Mouse (Mus musculus) activated CD4-positive, CD25-positive, alpha-beta regulatory T cell (primary cell): ENCODE measurements around the gene Fam171a1. TPM values are rescaled to one million over a fixed set of nuclear protein-coding genes. Genes with fewer than 3 reads are reported as not detected.

Experiments used
- polyA plus RNA-seq, 2 experiments: library from polyadenylated mRNA; unstranded; fragments of 100-300 nt; shearing (Covaris generic); gene quantifications; one replicate each; pipeline ENCODE4 v1.2.1; 2017

The Fam171a1 gene
- under 1 TPM in 1 of 2 experiments, not detected in 1; 0.18 TPM for polyA plus RNA-seq

GRCm38 (mm10) chr2:3113866-3114265, at the start of gene Fam171a1:
Gene Fam171a1 (plus strand): TSS chr2:3114224.

Other genes starting within 250 kb of the Fam171a1 start
- gene Nmt2, start 170.0 kb downstream of the Fam171a1 start, polyA plus RNA-seq = 1 to 10 TPM; 8.4 to 9.2 TPM
- 10 to 100 TPM; 15.2 to 21.5 TPM for gene Rpp38, start 218.4 kb downstream of the Fam171a1 start, polyA plus RNA-seq
- under 1 TPM in 1 of 2 experiments, not detected in 1; 0.92 TPM for gene Acbd7, start 221.9 kb downstream of the Fam171a1 start, polyA plus RNA-seq